Mouse (Mus musculus): ENCODE data around the gene Klk8.

Klk8 gene

GRCm38 (mm10) chr7:43791591-43791990, 5.8 kb upstream of the Klk8 start, which contains the start of gene Klk9:
Klk9 (plus strand) TSS chr7:43791891.
- no peak for DNase-seq (ENCODE audit: low spot score)

- no peak for DNase-seq (ENCODE audit: low spot score)
These were observed 1.0 kb upstream of the Klk8 start for GRCm38 (mm10) chr7:43796355-43796754.

- DNase-seq (ENCODE audit: low spot score), result no peak
These were observed 576 bp downstream of the Klk8 start for GRCm38 (mm10) chr7:43797844-43798462.

- DNase-seq (ENCODE audit: low spot score), result no peak
These were observed 2.5 kb downstream of the Klk8 start for GRCm38 (mm10) chr7:43799876-43800275.

- no peak for DNase-seq (ENCODE audit: low spot score)
These were observed 13.6 kb downstream of the Klk8 start, which contains the start of gene Klk7 for GRCm38 (mm10) chr7:43810994-43811393. Klk7 (plus strand) TSS chr7:43811294.

GRCm38 (mm10) chr7:43815211-43815610, 17.8 kb downstream of the Klk8 start:
- DNase-seq (ENCODE audit: low spot score), result no peak

- DNase-seq (ENCODE audit: low spot score), result no peak
These were observed 19.4 kb downstream of the Klk8 start for GRCm38 (mm10) chr7:43816746-43817145.

- no peak for DNase-seq (ENCODE audit: low spot score)
These were observed 24.2 kb downstream of the Klk8 start for GRCm38 (mm10) chr7:43821581-43821980.

GRCm38 (mm10) chr7:43824199-43824598, 26.8 kb downstream of the Klk8 start, which contains the start of gene Klk6:
Klk6 (plus strand) TSS chr7:43824499.
- no peak for DNase-seq (ENCODE audit: low spot score)

- DNase-seq (ENCODE audit: low spot score), result no peak
These were observed 28.7 kb downstream of the Klk8 start for GRCm38 (mm10) chr7:43826056-43826455.

- DNase-seq (ENCODE audit: low spot score), result no peak
These were observed 30.3 kb downstream of the Klk8 start for GRCm38 (mm10) chr7:43827706-43828105.

GRCm38 (mm10) chr7:43829006-43829405, 31.6 kb downstream of the Klk8 start:
- DNase-seq (ENCODE audit: low spot score), result no peak

- no peak for DNase-seq (ENCODE audit: low spot score)
These were observed 44.3 kb downstream of the Klk8 start, which contains the start of gene Klk5 for GRCm38 (mm10) chr7:43841701-43842100. Klk5 (plus strand) TSS chr7:43841971.

- DNase-seq (ENCODE audit: low spot score), result no peak
These were observed 46.4 kb downstream of the Klk8 start for GRCm38 (mm10) chr7:43843801-43844200.

GRCm38 (mm10) chr7:43851616-43852015, 54.2 kb downstream of the Klk8 start:
- DNase-seq (ENCODE audit: low spot score), result no peak

Data from c-Kit-positive CD71-positive TER-119-positive erythroid progenitor cells, embryonic 14.5 days (primary cell).